Mouse (Mus musculus): Measurements from ENCODE around the gene Tcf20. TPM values are rescaled to one million over a fixed set of nuclear protein-coding genes. Genes with fewer than 3 reads are reported as not detected.

Tcf20 gene
- total and polyA plus RNA-seq, 3 experiments = 27.0 to 47.2 (median 29.0) TPM

DNA sequence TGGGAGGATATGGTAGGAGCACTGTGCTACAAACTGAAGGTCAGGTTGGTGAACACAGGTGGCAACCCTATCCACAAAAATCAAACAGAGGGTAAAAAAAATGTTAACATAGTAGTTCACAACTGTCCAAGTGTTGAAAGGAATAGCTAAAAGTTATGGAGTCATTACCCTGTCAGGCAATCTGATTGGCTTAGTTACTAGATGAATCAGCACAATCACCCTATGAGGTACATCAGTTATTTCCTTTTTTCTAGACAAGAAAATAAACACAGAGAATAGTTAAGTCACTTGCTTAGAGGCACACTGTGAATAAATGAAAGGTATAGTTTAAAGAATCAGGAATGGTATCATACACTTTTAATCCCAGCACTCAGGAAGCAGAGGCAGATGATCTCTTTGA, 110.4 kb downstream of the Tcf20 start:
- no peaks in the 10 kb centered on the region for H3K27me3 ChIP-seq (replicated peaks)
- TF ChIP-seq MEF2A (IDR thresholded peaks at IDR 0.05; ENCODE audit: borderline replicate concordance, low read depth, low read length) (no peak), USF1 (IDR thresholded peaks at IDR 0.05; ENCODE audit: low read depth, low read length) (no peak), PAX5 (IDR thresholded peaks at IDR 0.05; ENCODE audit: low read length) (no peak), POLR2A (IDR thresholded peaks at IDR 0.05; ENCODE audit: low read depth, low read length) (no peak), KAT2A (IDR thresholded peaks at IDR 0.05; ENCODE audit: insufficient replicate concordance, low read length) (no peak), NRF1 (IDR thresholded peaks at IDR 0.05; ENCODE audit: low read depth, low read length) (no peak), ZNF384 (IDR thresholded peaks at IDR 0.05; ENCODE audit: low read depth, low read length) (no peak), RCOR1 (conservative IDR thresholded peaks at IDR 0.05; ENCODE audit: low read depth, low read length) (no peak), JUND (conservative IDR thresholded peaks at IDR 0.05; ENCODE audit: low read depth, low read length) (no peak), MAFK (IDR thresholded peaks at IDR 0.05; ENCODE audit: insufficient replicate concordance, low read length) (no peak), HCFC1 (IDR thresholded peaks at IDR 0.05; ENCODE audit: low read depth, low read length) (no peak), BHLHE40 (IDR thresholded peaks at IDR 0.05; ENCODE audit: low read depth, low read length) (no peak), MXI1 (IDR thresholded peaks at IDR 0.05; ENCODE audit: low read depth, low read length) (no peak), E2F4 (IDR thresholded peaks at IDR 0.05; ENCODE audit: insufficient replicate concordance, low read depth, low read length) (no peak), MAZ (IDR thresholded peaks at IDR 0.05; ENCODE audit: low read depth, low read length) (no peak), SIN3A (IDR thresholded peaks at IDR 0.05; ENCODE audit: low read length) (no peak), CTCF (conservative IDR thresholded peaks at IDR 0.05 in 1 of 2, IDR thresholded peaks at IDR 0.05 in 1 of 2; ENCODE audit: low read depth in 2 of 2, low read length in 2 of 2) (no peak), CHD1 (IDR thresholded peaks at IDR 0.05; ENCODE audit: low read depth, low read length) (no peak), UBTF (IDR thresholded peaks at IDR 0.05; ENCODE audit: low read depth, low read length) (no peak), NELFE (IDR thresholded peaks at IDR 0.05; ENCODE audit: low read depth, low read length) (no peak)
- DNase-seq (ENCODE audit: extremely low read depth) = no peak
- H3K79me2 ChIP-seq (replicated peaks; ENCODE audit: control insufficient read depth, extremely low read depth, insufficient read depth, poor library complexity, severe bottlenecking) = peaks cover 30% of the 10 kb centered on the region
- no peak overlapping the region for H3K9ac ChIP-seq (ENCODE audit: insufficient read depth, low read depth)
- dilution Hi-C loops (cut with MboI; ENCODE audit: extremely low pct_ligation_motif_present, extremely low pct_unique_long_range_greater_than_20kb, low sequenced_read_pairs) = no loop called here
- H3K27ac ChIP-seq (ENCODE audit: insufficient read depth, low read depth) = no peak overlapping the region
- no peak overlapping the region for H3K4me3 ChIP-seq (replicated peaks in 1 of 3; ENCODE audit: low read depth in 2 of 3, low read length in 2 of 3, poor library complexity in 1 of 3)
- peaks cover 2 to 23% of the 10 kb centered on the region in 2 experiments; a peak in 3 of 4 replicates for H3K4me1 ChIP-seq (ENCODE audit: control insufficient read depth in 1 of 2, insufficient read depth in 2 of 2)
- in situ Hi-C loops (cut with MboI; ENCODE audit: low pct_ligation_motif_present, low pct_unique_long_range_greater_than_20kb, low sequenced_read_pairs) = no loop called here
- H3K9me3 ChIP-seq (replicated peaks; ENCODE audit: low read length) = no peaks in the 10 kb centered on the region
- no peak overlapping the region for H3K4me2 ChIP-seq (ENCODE audit: insufficient read depth, low read depth, poor library complexity, severe bottlenecking)
- H3K36me3 ChIP-seq (replicated peaks in 1 of 2; ENCODE audit: control insufficient read depth in 1 of 2, insufficient read depth in 1 of 2, low read length in 1 of 2) = peaks cover 0 to 19% of the 10 kb centered on the region in 2 experiments

DNA sequence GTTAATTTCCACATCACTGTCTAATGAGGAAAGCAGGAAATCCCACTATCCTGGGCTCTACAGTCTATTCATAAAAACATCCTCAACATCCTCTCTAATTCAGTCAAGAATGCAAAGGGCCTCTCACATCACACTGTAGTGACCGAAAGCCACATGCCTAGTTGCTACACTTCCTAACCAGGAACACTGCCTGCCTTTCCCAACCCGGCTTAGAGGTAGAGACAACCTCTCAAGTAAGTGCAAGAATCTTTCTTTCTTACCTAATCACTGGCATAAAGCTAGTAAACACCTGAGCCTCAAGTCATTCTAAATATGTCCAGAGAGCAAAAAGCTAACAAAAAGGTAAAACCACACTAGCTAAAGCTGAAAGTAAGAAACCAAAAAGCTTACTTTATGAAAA, 110.8 kb downstream of the Tcf20 start:
- H3K4me3 ChIP-seq (replicated peaks in 1 of 3; ENCODE audit: low read depth in 2 of 3, low read length in 2 of 3, poor library complexity in 1 of 3) = no peak overlapping the region
- no peak for DNase-seq (ENCODE audit: extremely low read depth)
- H3K9me3 ChIP-seq (replicated peaks; ENCODE audit: low read length) = no peaks in the 10 kb centered on the region
- H3K27me3 ChIP-seq (replicated peaks) = no peaks in the 10 kb centered on the region
- H3K27ac ChIP-seq (ENCODE audit: insufficient read depth, low read depth) = no peak overlapping the region
- H3K36me3 ChIP-seq (replicated peaks in 1 of 2; ENCODE audit: control insufficient read depth in 1 of 2, insufficient read depth in 1 of 2, low read length in 1 of 2) = peaks cover 0 to 16% of the 10 kb centered on the region in 2 experiments
- in situ Hi-C loops (cut with MboI; ENCODE audit: low pct_ligation_motif_present, low pct_unique_long_range_greater_than_20kb, low sequenced_read_pairs) = no loop called here
- TF ChIP-seq E2F4 (IDR thresholded peaks at IDR 0.05; ENCODE audit: insufficient replicate concordance, low read depth, low read length) = no peak
- no peak for TF ChIP-seq EP300 (IDR thresholded peaks at IDR 0.05; ENCODE audit: low read length)
- no peak for TF ChIP-seq MXI1 (IDR thresholded peaks at IDR 0.05; ENCODE audit: low read depth, low read length)
- TF ChIP-seq ZC3H11A (IDR thresholded peaks at IDR 0.05; ENCODE audit: low read depth, low read length) = no peak
- no peak for TF ChIP-seq RCOR1 (conservative IDR thresholded peaks at IDR 0.05; ENCODE audit: low read depth, low read length)
- TF ChIP-seq MEF2A (IDR thresholded peaks at IDR 0.05; ENCODE audit: borderline replicate concordance, low read depth, low read length) = no peak
- TF ChIP-seq MAZ (IDR thresholded peaks at IDR 0.05; ENCODE audit: low read depth, low read length) = no peak
- no peak for TF ChIP-seq POLR2A (IDR thresholded peaks at IDR 0.05; ENCODE audit: low read depth, low read length)
- TF ChIP-seq IRF4 (IDR thresholded peaks at IDR 0.05; ENCODE audit: low read depth, low read length) = no peak
- no peak for TF ChIP-seq HCFC1 (IDR thresholded peaks at IDR 0.05; ENCODE audit: low read depth, low read length)
- TF ChIP-seq JUND (conservative IDR thresholded peaks at IDR 0.05; ENCODE audit: low read depth, low read length) = no peak
- no peak for TF ChIP-seq MYC (IDR thresholded peaks at IDR 0.05; ENCODE audit: low read depth, low read length)
- TF ChIP-seq MAX (IDR thresholded peaks at IDR 0.05; ENCODE audit: low read length) = no peak
- no peak for TF ChIP-seq GABPA (IDR thresholded peaks at IDR 0.05; ENCODE audit: insufficient replicate concordance, low read depth, low read length)
- peaks cover 31% of the 10 kb centered on the region for H3K79me2 ChIP-seq (replicated peaks; ENCODE audit: control insufficient read depth, extremely low read depth, insufficient read depth, poor library complexity, severe bottlenecking)
- H3K4me1 ChIP-seq (ENCODE audit: control insufficient read depth in 1 of 2, insufficient read depth in 2 of 2) = peaks cover 2 to 19% of the 10 kb centered on the region in 2 experiments; a peak in 2 of 4 replicates
- dilution Hi-C loops (cut with MboI; ENCODE audit: extremely low pct_ligation_motif_present, extremely low pct_unique_long_range_greater_than_20kb, low sequenced_read_pairs) = no loop called here
- no peak overlapping the region for H3K4me2 ChIP-seq (ENCODE audit: insufficient read depth, low read depth, poor library complexity, severe bottlenecking)
- H3K9ac ChIP-seq (ENCODE audit: insufficient read depth, low read depth) = no peak overlapping the region

All from CH12.LX (cell line).